Mouse (Mus musculus): Measurements from ENCODE around the gene Trim29. TPM values are rescaled to one million over a fixed set of nuclear protein-coding genes. Genes with fewer than 3 reads are reported as not detected.

The Trim29 gene
- polyA plus RNA-seq (2017; shearing (Covaris generic)) = not detected

GRCm38 (mm10) chr9:43310538-43310937, at the start of gene Trim29:
Gene Trim29 (plus strand): TSS chr9:43310848.

Other genes starting within 250 kb of the Trim29 start
- gene Arhgef12, start 203.6 kb upstream of the Trim29 start, polyA plus RNA-seq (2017; shearing (Covaris generic)) = 10.3 TPM
- gene Tmem136, start 194.3 kb upstream of the Trim29 start, polyA plus RNA-seq (2017; shearing (Covaris generic)) = 0.50 TPM
- gene Pou2f3, start 100.5 kb upstream of the Trim29 start, polyA plus RNA-seq (2017; shearing (Covaris generic)) = not detected
- not detected for gene Oaf, start 70.9 kb upstream of the Trim29 start, polyA plus RNA-seq (2017; shearing (Covaris generic))

All from naive thymus-derived CD4-positive, alpha-beta T cell, adult 5 months (primary cell).